Mouse (Mus musculus) embryonic facial prominence, embryonic 10.5 days (tissue): ENCODE data around the gene Tex44. TPM values are rescaled to one million over a fixed set of nuclear protein-coding genes. Genes with fewer than 3 reads are reported as not detected.

Source experiments
- DNase-seq: peaks from one replicate; pipeline ENCODE4 v3.0.0-alpha.2; 2017; ENCODE audit warnings: low spot score
- H3K27ac ChIP-seq: fragments of 300-500 bp; sonication (generic); replicated peaks from 2 replicates; pipeline ENCODE4 v1.5.1; 2016; ENCODE audit warnings: mild to moderate bottlenecking
- H3K27me3 ChIP-seq: fragments of 300-500 bp; sonication (generic); replicated peaks from 2 replicates; pipeline ENCODE4 v1.6.1; 2016; ENCODE audit warnings: low read depth, mild to moderate bottlenecking; ENCODE audit not compliant: poor library complexity, severe bottlenecking
- H3K36me3 ChIP-seq: fragments of 300-500 bp; sonication (generic); replicated peaks from 2 replicates; pipeline ENCODE4 v1.6.1; 2016; ENCODE audit warnings: mild to moderate bottlenecking, moderate library complexity
- H3K4me1 ChIP-seq: fragments of 300-500 bp; sonication (generic); 2 replicates; pipeline ENCODE4 v1.6.1; 2016
- H3K4me3 ChIP-seq: fragments of 300-500 bp; sonication (generic); 2 replicates; pipeline ENCODE4 v1.5.1; 2016; ENCODE audit warnings: mild to moderate bottlenecking, moderate library complexity
- H3K9me3 ChIP-seq: fragments of 300-500 bp; sonication (generic); 2 replicates; pipeline ENCODE4 v1.6.1; 2016; ENCODE audit warnings: mild to moderate bottlenecking
- WGBS: fragments of 180-500 bp; shearing (Covaris S2); methylation state at CpG from one replicate; pipeline ENCODE4 v1.1.7; 2016; 5-methylcytosine and 5-hydroxymethylcytosine counted together
- polyA plus RNA-seq: library from polyadenylated mRNA; unstranded; fragments of >200 nt; fragmentation: Nextera tagmentation; extraction: Ambion mirVana; gene quantifications from 2 replicates; pipeline ENCODE4 v1.2.1, GENCODE M21; 2016

Tex44 gene
- polyA plus RNA-seq, 1 experiment from 2014 or later: not detected

GRCm38 (mm10) chr1:86440171-86440886 lies 14.2 kb downstream of the Tex44 start:
- peaks cover 74% of the 10 kb centered on the region for H3K4me1 ChIP-seq
- H3K27me3 ChIP-seq: peaks cover 14% of the 10 kb centered on the region; the same call in 1 of the 2 replicates

GRCm38 (mm10) chr1:86440887-86441723 lies 15.0 kb downstream of the Tex44 start:
- no peaks in the 10 kb centered on the region for H3K36me3 ChIP-seq
- H3K9me3 ChIP-seq: no peaks in the 10 kb centered on the region
- WGBS: 1% methylated on average over 29 of the region's 29 CpGs
- H3K4me1 ChIP-seq: peaks cover 67% of the 10 kb centered on the region
- peak overlapping the region; percentile 100 for H3K27ac ChIP-seq
- peak; percentile 86 for DNase-seq
- H3K4me3 ChIP-seq: peak overlapping the region; percentile 68
- H3K27me3 ChIP-seq: peaks cover 14% of the 10 kb centered on the region; the same call in 1 of the 2 replicates

More at GRCm38 (mm10) chr1:86440171-86440886, 14.2 kb downstream of the Tex44 start:
- peak overlapping the region; percentile 100 for H3K27ac ChIP-seq
- WGBS: 3% methylated on average over 18 of the region's 18 CpGs
- no peaks in the 10 kb centered on the region for H3K36me3 ChIP-seq
- no peaks in the 10 kb centered on the region for H3K9me3 ChIP-seq
- peak; percentile 94 for DNase-seq
- H3K4me3 ChIP-seq: peak overlapping the region; percentile 68

- Histone ChIP-seq H3K27me3 (peaks cover 14% of the 10 kb centered on the region; the same call in 1 of the 2 replicates), H3K4me3 (peak overlapping the region; percentile 68), H3K9me3 (no peaks in the 10 kb centered on the region), H3K36me3 (no peaks in the 10 kb centered on the region), H3K27ac (peak overlapping the region; percentile 100), H3K4me1 (peaks cover 62% of the 10 kb centered on the region)
- WGBS: 3% methylated on average over 5 of the region's 5 CpGs
- DNase-seq: no peak
Observed at GRCm38 (mm10) chr1:86441724-86441979, 15.5 kb downstream of the Tex44 start.

- WGBS: under 1% methylated on average over 81 of the region's 81 CpGs
- H3K4me1 ChIP-seq: peaks cover 62% of the 10 kb centered on the region
- peaks cover 14% of the 10 kb centered on the region; the same call in 1 of the 2 replicates for H3K27me3 ChIP-seq
- no peaks in the 10 kb centered on the region for H3K9me3 ChIP-seq
- peak overlapping the region; percentile 100 for H3K27ac ChIP-seq
- H3K36me3 ChIP-seq: no peaks in the 10 kb centered on the region
- peak; percentile 91 for DNase-seq
- H3K4me3 ChIP-seq: peak overlapping the region; percentile 68
Observed at GRCm38 (mm10) chr1:86441980-86442831, 16.1 kb downstream of the Tex44 start.

- Histone ChIP-seq H3K4me3 (peak overlapping the region; percentile 68), H3K36me3 (no peaks in the 10 kb centered on the region), H3K27me3 (peaks cover 14% of the 10 kb centered on the region; the same call in 1 of the 2 replicates), H3K27ac (peak overlapping the region; percentile 100), H3K4me1 (peaks cover 61% of the 10 kb centered on the region), H3K9me3 (no peaks in the 10 kb centered on the region)
- no peak for DNase-seq
- 4% methylated on average over 24 of the region's 24 CpGs for WGBS
Observed at GRCm38 (mm10) chr1:86442832-86443231, 16.7 kb downstream of the Tex44 start.

GRCm38 (mm10) chr1:86443386-86444172 lies 17.4 kb downstream of the Tex44 start:
- Histone ChIP-seq H3K36me3 (no peaks in the 10 kb centered on the region), H3K4me3 (peak overlapping the region; percentile 68), H3K9me3 (no peaks in the 10 kb centered on the region), H3K27ac (peak overlapping the region; percentile 100), H3K27me3 (peaks cover 14% of the 10 kb centered on the region; the same call in 1 of the 2 replicates), H3K4me1 (peaks cover 62% of the 10 kb centered on the region)
- WGBS: 58% methylated on average over 8 of the region's 8 CpGs
- DNase-seq: no peak

GRCm38 (mm10) chr1:86447596-86448171 lies 21.6 kb downstream of the Tex44 start:
- Histone ChIP-seq H3K4me1 (peaks cover 35% of the 10 kb centered on the region), H3K27me3 (no peaks in the 10 kb centered on the region), H3K36me3 (no peaks in the 10 kb centered on the region), H3K4me3 (no peak overlapping the region), H3K27ac (peak overlapping the region; percentile 32; the same call in 1 of the 2 replicates), H3K9me3 (no peaks in the 10 kb centered on the region)
- no peak for DNase-seq
- WGBS: 50% methylated on average over 13 of the region's 13 CpGs

GRCm38 (mm10) chr1:86448272-86448671 lies 22.1 kb downstream of the Tex44 start:
- no peak overlapping the region for H3K4me3 ChIP-seq
- no peaks in the 10 kb centered on the region for H3K9me3 ChIP-seq
- H3K27me3 ChIP-seq: no peaks in the 10 kb centered on the region
- WGBS: 45% methylated on average over 4 of the region's 4 CpGs
- peaks cover 29% of the 10 kb centered on the region for H3K4me1 ChIP-seq
- H3K36me3 ChIP-seq: no peaks in the 10 kb centered on the region
- H3K27ac ChIP-seq: peak overlapping the region; percentile 32; the same call in 1 of the 2 replicates
- no peak for DNase-seq

GRCm38 (mm10) chr1:86449966-86450365 lies 23.8 kb downstream of the Tex44 start:
- H3K4me3 ChIP-seq: no peak overlapping the region
- 43% methylated on average over 6 of the region's 6 CpGs for WGBS
- no peaks in the 10 kb centered on the region for H3K9me3 ChIP-seq
- DNase-seq: no peak
- no peaks in the 10 kb centered on the region for H3K27me3 ChIP-seq
- peaks cover 19% of the 10 kb centered on the region for H3K4me1 ChIP-seq
- peak overlapping the region; percentile 1 for H3K27ac ChIP-seq
- H3K36me3 ChIP-seq: no peaks in the 10 kb centered on the region

GRCm38 (mm10) chr1:86452713-86453112 lies 26.6 kb downstream of the Tex44 start:
- DNase-seq: no peak

GRCm38 (mm10) chr1:86456892-86457581 lies 30.9 kb downstream of the Tex44 start:
- no peak overlapping the region; the same call in 1 of the 2 replicates for H3K27ac ChIP-seq
- DNase-seq: no peak
- H3K4me1 ChIP-seq: peaks cover 6% of the 10 kb centered on the region
- no peaks in the 10 kb centered on the region for H3K36me3 ChIP-seq
- 66% methylated on average over 13 of the region's 13 CpGs for WGBS
- H3K27me3 ChIP-seq: no peaks in the 10 kb centered on the region
- H3K9me3 ChIP-seq: no peaks in the 10 kb centered on the region; the same call in 1 of the 2 replicates
- H3K4me3 ChIP-seq: no peak overlapping the region

More at GRCm38 (mm10) chr1:86452713-86453112, 26.6 kb downstream of the Tex44 start:
- WGBS: 71% methylated on average over 5 of the region's 5 CpGs
- Histone ChIP-seq H3K36me3 (no peaks in the 10 kb centered on the region), H3K9me3 (no peaks in the 10 kb centered on the region), H3K27ac (no peak overlapping the region; the same call in 1 of the 2 replicates), H3K4me1 (peaks cover 21% of the 10 kb centered on the region), H3K4me3 (no peak overlapping the region), H3K27me3 (no peaks in the 10 kb centered on the region)
